Mouse (Mus musculus): Measurements from ENCODE around the gene Cpsf6. TPM values are rescaled to one million over a fixed set of nuclear protein-coding genes. Genes with fewer than 3 reads are reported as not detected.

Cpsf6 gene
- total and polyA plus RNA-seq, 2 experiments from 2014 or later, result 82.0 to 127 TPM

GRCm38 (mm10) chr10:117417772-117418667 is 38.2 kb upstream of the Cpsf6 start:
- DNase-seq (ENCODE audit: low spot score) (peak; percentile 67), ATAC-seq (peak; percentile 74)
- WGBS, result 15% methylated on average over 18 of the region's 18 CpGs
- Histone ChIP-seq H3K27ac (peak overlapping the region; percentile 57; the same call in 1 of the 2 replicates), H3K4me2 (ENCODE audit: low read depth, low read length) (peak overlapping the region; percentile 58), H3K4me3 (ENCODE audit: low read length) (peak overlapping the region; percentile 23), H3K9me3 (ENCODE audit: low read length) (no peaks in the 10 kb centered on the region), H3K27me3 (ENCODE audit: insufficient read depth, low read length) (no peaks in the 10 kb centered on the region), H3K36me3 (ENCODE audit: insufficient read depth, low read length) (no peaks in the 10 kb centered on the region), H3K9ac (replicated peaks; ENCODE audit: low read length) (0 out of 2 replicates have a peak overlapping the region, but pooled peaks have one; percentile 22), H3K4me1 (ENCODE audit: insufficient read depth, low read length) (no peaks in the 10 kb centered on the region)
- TF ChIP-seq CTCF (IDR thresholded peaks at IDR 0.05; ENCODE audit: low read depth), result peak; percentile 14; the same call in 1 of the 2 replicates

- no peak for TF ChIP-seq CTCF (IDR thresholded peaks at IDR 0.05; ENCODE audit: low read depth)
These were observed 37.6 kb upstream of the Cpsf6 start for GRCm38 (mm10) chr10:117417470-117417767.

DNA sequence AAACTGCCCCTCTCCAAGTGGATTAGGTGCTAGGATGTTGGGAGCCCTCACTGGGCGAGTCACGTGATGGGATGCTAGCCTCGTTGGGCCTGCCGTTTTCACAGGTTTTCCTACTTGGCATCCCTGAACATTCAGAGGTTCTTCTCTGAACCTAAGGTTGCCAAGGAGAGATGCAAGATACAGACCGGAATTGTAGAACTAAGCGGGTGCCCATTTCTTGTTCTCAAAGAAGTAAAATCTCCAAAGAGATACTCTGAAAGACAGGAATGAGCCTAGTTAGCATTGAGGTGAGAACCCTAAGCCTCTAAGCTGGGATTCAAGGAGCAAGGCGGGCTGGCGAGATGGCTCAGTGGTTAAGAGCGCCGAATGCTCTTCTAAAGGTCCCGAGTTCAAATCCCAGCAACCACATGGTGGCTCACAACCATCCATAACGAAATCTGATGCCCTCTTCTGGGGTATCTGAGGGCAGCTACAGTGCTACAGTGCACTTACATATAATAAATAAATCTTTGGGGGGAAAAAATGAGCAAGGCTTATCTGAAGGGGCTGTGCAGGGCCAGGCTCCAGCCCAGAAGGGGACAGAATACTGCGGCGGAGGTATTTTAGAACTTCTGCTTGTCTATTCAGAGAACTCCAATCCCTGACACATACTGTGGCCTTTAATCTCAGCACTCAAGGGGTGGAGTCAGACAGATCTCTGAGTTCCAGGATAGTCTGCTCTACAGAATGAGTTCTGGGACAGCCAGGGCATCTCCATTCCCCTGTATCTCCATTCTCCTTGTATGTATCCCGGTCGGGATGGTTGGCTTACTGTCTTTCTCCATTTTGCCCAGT is 37.0 kb upstream of the Cpsf6 start:
- ATAC-seq, result no peak; the same call in 1 of the 2 replicates
- Histone ChIP-seq H3K4me3 (ENCODE audit: low read length) (no peak overlapping the region), H3K4me2 (ENCODE audit: low read depth, low read length) (peak overlapping the region; percentile 58), H3K36me3 (ENCODE audit: insufficient read depth, low read length) (no peaks in the 10 kb centered on the region), H3K9me3 (ENCODE audit: low read length) (no peaks in the 10 kb centered on the region), H3K27me3 (ENCODE audit: insufficient read depth, low read length) (no peaks in the 10 kb centered on the region), H3K4me1 (ENCODE audit: insufficient read depth, low read length) (no peaks in the 10 kb centered on the region), H3K9ac (replicated peaks; ENCODE audit: low read length) (no peak overlapping the region), H3K27ac (peak overlapping the region; percentile 57; the same call in 1 of the 2 replicates)
- DNase-seq (ENCODE audit: low spot score), result no peak
- no peak for TF ChIP-seq CTCF (IDR thresholded peaks at IDR 0.05; ENCODE audit: low read depth)
- 84% methylated on average over 16 of the region's 16 CpGs for WGBS

More at GRCm38 (mm10) chr10:117417470-117417767, 37.6 kb upstream of the Cpsf6 start:
- Histone ChIP-seq H3K9me3 (ENCODE audit: low read length) (no peaks in the 10 kb centered on the region), H3K27me3 (ENCODE audit: insufficient read depth, low read length) (no peaks in the 10 kb centered on the region), H3K4me3 (ENCODE audit: low read length) (peak overlapping the region; percentile 23; the same call in 1 of the 2 replicates), H3K27ac (peak overlapping the region; percentile 57; the same call in 1 of the 2 replicates), H3K4me1 (ENCODE audit: insufficient read depth, low read length) (no peaks in the 10 kb centered on the region), H3K9ac (replicated peaks; ENCODE audit: low read length) (no peak overlapping the region), H3K36me3 (ENCODE audit: insufficient read depth, low read length) (no peaks in the 10 kb centered on the region), H3K4me2 (ENCODE audit: low read depth, low read length) (peak overlapping the region; percentile 58)
- peak; percentile 25 for DNase-seq (ENCODE audit: low spot score)
- peak; percentile 79 for ATAC-seq
- WGBS, result 52% methylated on average over 9 of the region's 9 CpGs

DNA sequence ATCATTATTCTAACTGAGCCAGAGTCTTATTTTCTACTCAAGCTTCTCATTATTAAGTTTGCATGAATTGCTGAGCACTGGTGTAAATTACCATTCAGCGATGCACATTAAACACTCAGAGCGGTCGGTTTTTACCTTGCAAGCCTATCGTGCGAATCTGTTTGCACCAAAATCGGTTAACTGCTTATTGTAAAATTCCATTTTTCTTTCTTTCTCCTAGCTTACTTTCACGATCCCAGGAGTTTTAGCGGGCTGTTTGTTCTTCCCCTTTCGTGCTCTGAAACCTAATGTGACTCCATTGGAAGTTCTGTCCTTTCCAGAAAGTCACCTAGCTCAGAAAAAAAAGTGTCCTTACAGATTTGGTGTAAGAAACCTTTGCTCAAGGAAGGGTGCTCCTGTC is 36.3 kb upstream of the Cpsf6 start:
- Histone ChIP-seq H3K27ac (no peak overlapping the region), H3K9ac (replicated peaks; ENCODE audit: low read length) (no peak overlapping the region), H3K4me1 (ENCODE audit: insufficient read depth, low read length) (no peaks in the 10 kb centered on the region), H3K9me3 (ENCODE audit: low read length) (no peaks in the 10 kb centered on the region), H3K4me2 (ENCODE audit: low read depth, low read length) (no peak overlapping the region), H3K27me3 (ENCODE audit: insufficient read depth, low read length) (no peaks in the 10 kb centered on the region), H3K36me3 (ENCODE audit: insufficient read depth, low read length) (no peaks in the 10 kb centered on the region), H3K4me3 (ENCODE audit: low read length) (no peak overlapping the region)
- DNase-seq (ENCODE audit: low spot score) (no peak), ATAC-seq (no peak)
- TF ChIP-seq CTCF (IDR thresholded peaks at IDR 0.05; ENCODE audit: low read depth), result no peak
- 82% methylated on average over 9 of the region's 9 CpGs for WGBS

- ATAC-seq (no peak), DNase-seq (ENCODE audit: low spot score) (no peak)
- no peak overlapping the region for H3K4me2 ChIP-seq (ENCODE audit: low read depth, low read length)
- TF ChIP-seq CTCF (IDR thresholded peaks at IDR 0.05; ENCODE audit: low read depth), result no peak
- H3K27me3 ChIP-seq (ENCODE audit: insufficient read depth, low read length), result no peaks in the 10 kb centered on the region
- H3K9ac ChIP-seq (replicated peaks; ENCODE audit: low read length), result no peak overlapping the region
- H3K36me3 ChIP-seq (ENCODE audit: insufficient read depth, low read length), result no peaks in the 10 kb centered on the region
- H3K4me3 ChIP-seq (ENCODE audit: low read length), result no peak overlapping the region
- H3K4me1 ChIP-seq (ENCODE audit: insufficient read depth, low read length), result no peaks in the 10 kb centered on the region
- 83% methylated on average over 6 of the region's 6 CpGs for WGBS
- no peak overlapping the region for H3K27ac ChIP-seq
- H3K9me3 ChIP-seq (ENCODE audit: low read length), result no peaks in the 10 kb centered on the region
These were observed 35.7 kb upstream of the Cpsf6 start for GRCm38 (mm10) chr10:117415364-117416057.

- Histone ChIP-seq H3K4me2 (ENCODE audit: low read depth, low read length) (no peak overlapping the region), H3K9me3 (ENCODE audit: low read length) (no peaks in the 10 kb centered on the region), H3K4me3 (ENCODE audit: low read length) (no peak overlapping the region), H3K27me3 (ENCODE audit: insufficient read depth, low read length) (no peaks in the 10 kb centered on the region), H3K36me3 (ENCODE audit: insufficient read depth, low read length) (no peaks in the 10 kb centered on the region), H3K27ac (no peak overlapping the region), H3K9ac (replicated peaks; ENCODE audit: low read length) (no peak overlapping the region), H3K4me1 (ENCODE audit: insufficient read depth, low read length) (no peaks in the 10 kb centered on the region)
- no peak for ATAC-seq
- no peak for TF ChIP-seq CTCF (IDR thresholded peaks at IDR 0.05; ENCODE audit: low read depth)
- WGBS, result 74% methylated on average over 1 of the region's 1 CpGs
- no peak for DNase-seq (ENCODE audit: low spot score)
These were observed 34.9 kb upstream of the Cpsf6 start for GRCm38 (mm10) chr10:117414726-117415125.
